Mouse (Mus musculus): Measurements from ENCODE around the gene Prpf6. TPM values are rescaled to one million over a fixed set of nuclear protein-coding genes. Genes with fewer than 3 reads are reported as not detected.
A peak's percentile ranks its signal among the peaks of the same experiment; 100 is the strongest.

Prpf6 gene
- total RNA-seq, 2 experiments from 2014 or later: 57.2 to 57.3 TPM

- DNase-seq (ENCODE audit: low spot score in 2 of 2): peak in 1 of 2 experiments; percentile 20
- no peak overlapping the region; the same call in 1 of the 2 replicates for H3K4me3 ChIP-seq
- peak overlapping the region; percentile 92 for H3K27ac ChIP-seq
- TF ChIP-seq CTCF (conservative IDR thresholded peaks at IDR 0.05): no peak
Measured at GRCm38 (mm10) chr2:181582358-181582757, 9.3 kb upstream of the Prpf6 start.

- TF ChIP-seq CTCF (conservative IDR thresholded peaks at IDR 0.05): no peak
- Histone ChIP-seq H3K4me3 (no peak overlapping the region), H3K27ac (no peak overlapping the region)
- peak in 1 of 2 experiments; percentile 7 for DNase-seq (ENCODE audit: low spot score in 2 of 2)
Measured at GRCm38 (mm10) chr2:181582939-181583338, 8.7 kb upstream of the Prpf6 start.

- H3K27ac ChIP-seq: no peak overlapping the region
Measured at GRCm38 (mm10) chr2:181583460-181584257, 8.0 kb upstream of the Prpf6 start.

DNA sequence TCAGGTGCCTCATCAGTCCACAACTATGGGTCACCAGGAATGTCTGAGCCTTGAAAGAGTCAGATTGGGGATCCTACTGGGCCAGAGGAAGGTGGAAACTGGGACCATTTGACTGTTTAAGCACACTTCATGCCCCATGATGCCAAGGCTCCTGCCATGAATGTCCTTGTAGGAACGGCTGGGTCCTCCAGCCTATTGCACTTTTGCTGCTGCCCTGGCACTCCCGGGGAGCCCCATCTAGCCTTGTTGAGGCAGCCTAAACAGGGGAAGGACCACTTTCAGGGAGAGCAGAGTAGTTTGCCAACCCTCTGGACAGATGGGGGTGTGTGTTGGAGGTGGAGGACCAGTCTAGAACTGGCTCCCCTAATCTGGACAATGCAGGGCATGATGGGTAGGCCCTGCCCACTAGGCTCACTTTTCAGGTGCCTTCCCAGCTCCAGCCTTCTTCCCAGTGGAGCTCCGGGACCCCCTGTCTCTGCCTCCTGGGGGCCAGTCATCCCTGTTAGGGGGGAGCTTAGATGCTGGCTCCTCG is 7.2 kb upstream of the Prpf6 start, which contains the start of gene Uckl1:
TSS of gene Uckl1 (minus strand) at position 482 of the 532 bp plus-strand sequence.
- H3K27ac ChIP-seq: no peak within 1 kb of the TSS
- no peak for DNase-seq (ENCODE audit: low spot score in 2 of 2)
- no peak within 1 kb of the TSS for H3K4me3 ChIP-seq
- TF ChIP-seq CTCF (conservative IDR thresholded peaks at IDR 0.05): no peak

More at GRCm38 (mm10) chr2:181583460-181584257, 8.0 kb upstream of the Prpf6 start:
- peak in 1 of 2 experiments; percentile 9 for DNase-seq (ENCODE audit: low spot score in 2 of 2)
- no peak overlapping the region for H3K4me3 ChIP-seq
- no peak for TF ChIP-seq CTCF (conservative IDR thresholded peaks at IDR 0.05)

DNA sequence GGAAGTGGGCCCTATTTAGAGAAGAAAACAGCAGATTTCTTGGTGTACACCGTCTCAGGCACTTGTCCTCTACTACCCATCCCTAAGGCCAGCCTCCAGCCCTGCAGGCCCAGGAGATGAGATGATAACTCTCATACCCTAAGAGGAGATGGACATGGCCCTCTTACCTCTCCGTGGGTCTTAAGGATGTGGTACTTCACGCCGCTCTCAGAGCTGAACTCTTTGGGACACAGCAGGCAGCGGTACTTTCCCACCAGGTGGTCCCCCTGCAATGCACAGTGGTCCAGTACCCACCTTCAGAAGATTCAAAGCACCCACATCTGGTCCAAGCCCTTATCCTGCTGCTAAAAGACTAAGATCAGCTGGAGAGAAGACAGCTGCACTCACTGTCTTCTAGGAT is 6.2 kb upstream of the Prpf6 start:
- Histone ChIP-seq H3K4me3 (no peak overlapping the region), H3K27ac (no peak overlapping the region)
- DNase-seq (ENCODE audit: low spot score in 2 of 2): no peak
- TF ChIP-seq CTCF (conservative IDR thresholded peaks at IDR 0.05): no peak

DNA sequence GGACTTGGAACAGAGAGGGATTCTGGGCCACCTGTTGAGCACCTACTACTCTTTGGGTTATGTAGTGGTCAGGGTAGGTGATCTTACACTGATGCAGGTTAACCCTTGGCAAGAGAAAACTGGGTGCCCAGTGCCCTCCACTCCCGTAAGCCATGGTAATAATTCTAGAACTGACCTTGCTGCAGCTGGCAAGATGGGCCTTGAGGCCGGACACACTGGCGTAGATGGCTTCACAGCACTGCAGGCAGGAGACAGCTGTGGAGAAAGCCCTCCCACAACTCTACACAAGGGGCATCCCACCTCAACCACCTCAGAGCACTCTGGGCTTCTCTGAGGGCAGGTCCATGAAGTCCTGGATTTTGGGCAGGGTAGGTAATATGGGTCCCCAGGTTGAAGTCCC is 5.5 kb upstream of the Prpf6 start:
- TF ChIP-seq CTCF (conservative IDR thresholded peaks at IDR 0.05): no peak
- Histone ChIP-seq H3K4me3 (no peak overlapping the region), H3K27ac (no peak overlapping the region)
- DNase-seq (ENCODE audit: low spot score in 2 of 2): no peak

DNA sequence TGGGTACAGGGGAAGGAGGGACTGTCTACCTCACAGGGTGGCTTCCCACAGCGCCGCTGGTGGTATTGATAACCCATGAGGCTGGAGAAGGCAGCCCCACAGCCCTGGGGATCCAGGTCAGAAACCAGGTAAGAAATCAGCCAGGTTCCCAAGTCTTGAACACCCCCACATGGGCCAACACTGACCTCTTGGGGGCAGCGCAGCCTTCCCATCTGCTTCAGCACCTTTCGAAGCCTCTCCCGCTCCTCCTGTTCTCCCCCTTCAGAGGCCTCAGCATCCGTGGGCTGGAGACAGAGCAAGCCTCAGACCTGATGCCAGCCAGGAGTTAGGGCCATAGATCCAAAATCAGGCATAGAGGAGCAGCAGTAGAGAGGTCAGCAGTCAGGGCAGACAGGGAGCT is 3.9 kb upstream of the Prpf6 start:
- H3K27ac ChIP-seq: peak overlapping the region; percentile 18; the same call in 1 of the 2 replicates
- no peak overlapping the region for H3K4me3 ChIP-seq
- no peak for DNase-seq (ENCODE audit: low spot score in 2 of 2)
- no peak for TF ChIP-seq CTCF (conservative IDR thresholded peaks at IDR 0.05)

DNA sequence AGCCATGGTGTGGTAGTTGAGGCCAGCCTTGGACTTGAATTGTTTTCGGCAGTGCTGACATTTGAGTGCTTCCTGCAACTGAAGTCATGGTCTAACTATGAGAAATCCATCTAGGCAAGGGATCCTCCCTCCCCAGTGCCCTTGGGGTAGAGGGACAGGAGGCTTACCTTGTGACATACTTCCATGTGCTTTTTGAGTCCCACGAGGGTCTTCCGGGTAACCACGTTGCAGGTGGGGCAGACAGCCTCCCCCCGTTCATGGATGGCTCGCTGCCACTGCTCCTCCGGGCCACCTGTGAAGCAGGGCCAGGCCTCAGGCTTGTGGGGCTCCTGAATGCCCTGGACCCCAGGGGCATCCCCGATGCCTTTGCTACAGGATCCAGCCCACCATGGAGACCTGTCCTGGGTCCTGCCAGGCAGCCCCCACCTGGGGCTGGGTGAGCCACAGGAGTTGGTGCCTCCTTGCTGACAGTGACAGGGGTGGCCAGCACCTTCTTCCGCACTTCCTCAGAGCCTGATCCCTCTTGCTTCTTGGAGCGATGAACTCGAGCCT is 3.4 kb upstream of the Prpf6 start:
- H3K4me3 ChIP-seq: no peak overlapping the region
- no peak for TF ChIP-seq CTCF (conservative IDR thresholded peaks at IDR 0.05)
- no peak for DNase-seq (ENCODE audit: low spot score in 2 of 2)
- peak overlapping the region; percentile 18; the same call in 1 of the 2 replicates for H3K27ac ChIP-seq

DNA sequence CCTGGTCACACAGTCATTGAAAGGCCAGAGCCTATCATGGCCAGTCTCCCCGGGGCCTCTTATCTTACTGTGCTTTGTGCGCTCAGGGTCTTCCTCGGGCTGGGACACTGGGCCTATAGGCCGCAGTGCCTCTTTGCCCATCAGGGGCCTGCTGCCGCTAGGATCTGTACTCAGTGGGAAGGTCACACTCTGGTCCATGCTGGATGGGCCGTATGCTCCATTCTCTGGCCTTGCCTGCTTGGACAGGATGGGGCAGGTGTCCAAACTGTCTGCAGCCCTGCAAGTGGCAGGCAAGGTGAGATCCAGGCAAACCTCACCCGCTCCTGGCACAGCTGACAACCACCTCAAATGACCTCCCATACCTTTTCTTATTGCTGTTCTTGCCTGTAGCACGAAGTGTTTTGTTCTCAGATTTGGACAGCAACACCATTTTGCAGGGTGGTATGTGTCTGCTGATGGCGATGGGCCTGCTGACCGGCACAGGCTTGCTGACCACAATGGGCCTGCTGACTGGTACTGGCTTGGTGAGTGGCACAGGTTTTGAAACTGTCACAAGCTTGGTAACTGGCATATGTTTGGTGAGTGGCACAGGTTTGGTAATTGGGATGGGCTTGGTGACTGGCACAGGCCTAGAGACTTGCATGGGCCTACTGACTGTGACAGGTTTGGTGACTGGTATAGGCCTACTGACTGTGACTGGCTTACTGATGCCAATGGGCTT is 2.5 kb upstream of the Prpf6 start:
- no peak for DNase-seq (ENCODE audit: low spot score in 2 of 2)
- TF ChIP-seq CTCF (conservative IDR thresholded peaks at IDR 0.05): no peak
- no peak overlapping the region for H3K4me3 ChIP-seq
- H3K27ac ChIP-seq: no peak overlapping the region

GRCm38 (mm10) chr2:181589732-181590105 is 1.9 kb upstream of the Prpf6 start:
- TF ChIP-seq CTCF (conservative IDR thresholded peaks at IDR 0.05): no peak
- no peak for DNase-seq (ENCODE audit: low spot score in 2 of 2)
- H3K27ac ChIP-seq: no peak overlapping the region
- H3K4me3 ChIP-seq: no peak overlapping the region

DNA sequence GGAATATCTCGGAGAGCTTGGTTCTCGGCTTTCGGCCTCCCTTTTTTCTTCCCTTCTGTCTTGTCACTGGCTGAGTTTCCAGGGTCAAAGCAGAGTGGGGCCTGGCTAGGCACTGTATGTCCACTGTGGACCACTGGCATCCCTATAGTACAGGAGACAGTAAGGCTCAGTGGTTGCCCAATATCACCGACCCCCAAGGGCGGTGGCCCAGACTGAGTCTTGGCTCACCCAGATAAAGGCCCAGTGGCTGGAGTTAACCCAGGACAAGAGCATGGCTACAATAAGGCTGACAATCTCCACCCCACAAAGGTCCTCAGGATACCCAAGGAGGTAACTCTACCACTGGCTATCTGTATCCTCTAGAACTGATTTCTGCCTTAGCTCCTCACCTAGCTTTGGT is 1.2 kb upstream of the Prpf6 start:
- Histone ChIP-seq H3K4me3 (no peak overlapping the region; the same call in 1 of the 2 replicates), H3K27ac (no peak overlapping the region)
- TF ChIP-seq CTCF (conservative IDR thresholded peaks at IDR 0.05): no peak
- DNase-seq (ENCODE audit: low spot score in 2 of 2): no peak

DNA sequence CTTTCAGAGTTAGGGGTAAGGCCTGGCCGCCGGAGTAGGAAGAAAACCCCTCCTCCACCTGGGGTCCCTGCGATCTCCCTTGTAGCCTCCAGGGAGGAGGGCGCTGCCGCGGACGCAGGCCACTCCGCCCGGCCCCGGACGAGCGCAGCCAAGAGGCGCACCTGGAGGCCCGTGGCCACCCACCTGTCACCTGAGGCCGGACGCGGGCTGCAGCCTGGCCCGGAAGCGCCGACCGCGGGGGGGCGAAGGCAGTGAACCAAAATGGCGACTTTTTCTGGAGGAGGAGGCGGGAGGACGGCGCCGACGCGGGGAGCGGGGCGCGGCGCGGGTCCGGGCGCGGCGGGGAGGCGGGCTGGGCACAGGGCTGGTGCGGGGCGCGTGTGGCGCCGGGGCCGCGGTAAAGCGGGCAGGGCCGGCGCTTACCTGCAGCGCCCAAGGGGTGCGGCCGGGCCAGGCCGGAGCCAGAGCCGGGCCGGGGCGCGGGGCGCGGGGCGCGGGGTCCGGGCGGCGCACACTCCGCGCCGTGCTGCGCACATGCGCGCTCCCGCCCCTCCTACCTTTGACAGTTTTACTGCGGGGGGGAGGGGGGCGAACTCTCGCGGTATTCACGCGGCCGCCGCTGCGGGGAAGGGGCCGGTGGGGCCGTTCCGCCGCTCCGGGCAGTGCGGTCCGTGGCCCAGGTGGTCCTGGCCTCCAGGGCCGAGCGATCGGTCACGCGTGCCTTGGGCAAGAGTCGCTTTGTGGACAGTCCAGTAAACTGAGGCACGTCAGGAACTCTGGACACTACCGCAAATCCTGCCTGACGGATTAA is 768 bp downstream of the Prpf6 start, which contains the start of gene Zfp512b:
TSS of gene Zfp512b (minus strand) at position 573 of the 811 bp plus-strand sequence.
- peak in 1 of 2 experiments; percentile 76 for DNase-seq (ENCODE audit: low spot score in 2 of 2)
- Histone ChIP-seq H3K27ac (peak within 1 kb of the TSS; percentile 95), H3K4me3 (peak within 1 kb of the TSS; percentile 77)
- TF ChIP-seq CTCF (conservative IDR thresholded peaks at IDR 0.05): peak; percentile 50

Data from layer of hippocampus, adult 2 months (tissue).